ENCODE assay signal across 11 mouse cellular contexts in genomic region chr2:103290167-103290566, GRCm38 (mm10). TPM values are rescaled to one million over a fixed set of nuclear protein-coding genes. Genes with fewer than 3 reads are reported as not detected.
"Had no signal": no experiment of that assay in that cellular context is flagged by ENCODE, and none has a peak within 500 bp of the region (broad histone marks: within the 10 kb centered on the region; RNA-seq: fewer than 3 reads in every experiment).

No protein-coding gene starts in this region.

- H3K9ac ChIP-seq: limb, embryonic 12.5 days; lung, embryonic 15.5 days; midbrain, embryonic 13.5 days; neural tube, embryonic 15.5 days had no signal

- H3K27me3 ChIP-seq: lung, embryonic 15.5 days; midbrain, embryonic 13.5 days; neural tube, embryonic 15.5 days had no signal

- DNase-seq: right cerebral cortex, adult 18-20 months; thymus, adult 2 months; thymus, postnatal 36 days had no signal

- H3K27ac ChIP-seq: kidney, postnatal 0 days; layer of hippocampus, adult 2 months; limb, embryonic 12.5 days; midbrain, embryonic 13.5 days; neural tube, embryonic 15.5 days had no signal

- H3K4me1 ChIP-seq: midbrain, embryonic 13.5 days had no signal

- H3K4me3 ChIP-seq: layer of hippocampus, adult 2 months; limb, embryonic 12.5 days; lung, embryonic 15.5 days; midbrain, embryonic 13.5 days; neural tube, embryonic 15.5 days had no signal

- H3K36me3 ChIP-seq: limb, embryonic 12.5 days; lung, embryonic 15.5 days; midbrain, embryonic 13.5 days; neural tube, embryonic 15.5 days had no signal

RNA-seq across cellular contexts. Expression of gene Ehf, which starts 12.9 kb away (rescaled TPM):
- total RNA-seq: layer of hippocampus, adult 2 months; layer of hippocampus, postnatal 10 days; megakaryocyte progenitor cell, adult 5-6 weeks had no signal
- polyA plus RNA-seq: neural tube, embryonic 15.5 days had no signal
